Mouse (Mus musculus) hindbrain, embryonic 12.5 days (tissue): ENCODE results near the gene Cipc. TPM values are rescaled to one million over a fixed set of nuclear protein-coding genes. Genes with fewer than 3 reads are reported as not detected.

Source experiments
- ATAC-seq: fragments of 200-750 bp; cut with Nextera tagmentation; 2 replicates; pipeline ENCODE4 v1.8.0; 2017; ENCODE audit warnings: moderate TSS enrichment; ENCODE audit not compliant: low FRiP score
- H3K27ac ChIP-seq: fragments of 300-500 bp; sonication (generic); 2 replicates; pipeline ENCODE4 v1.5.1; 2016; ENCODE audit warnings: mild to moderate bottlenecking
- H3K27me3 ChIP-seq: fragments of 300-500 bp; sonication (generic); 2 replicates; pipeline ENCODE4 v1.6.1; 2016; ENCODE audit warnings: mild to moderate bottlenecking
- H3K36me3 ChIP-seq: fragments of 300-500 bp; sonication (generic); 2 replicates; pipeline ENCODE4 v1.6.1; 2016; ENCODE audit warnings: mild to moderate bottlenecking
- H3K4me1 ChIP-seq: fragments of 300-500 bp; sonication (generic); 2 replicates; pipeline ENCODE4 v1.6.1; 2016
- H3K4me2 ChIP-seq: fragments of 300-500 bp; sonication (generic); replicated peaks from 2 replicates; pipeline ENCODE4 v1.6.1; 2016; ENCODE audit warnings: mild to moderate bottlenecking
- H3K4me3 ChIP-seq: fragments of 300-500 bp; sonication (generic); 2 replicates; pipeline ENCODE4 v1.5.1; 2016; ENCODE audit warnings: mild to moderate bottlenecking
- H3K9ac ChIP-seq: fragments of 300-500 bp; sonication (generic); 2 replicates; pipeline ENCODE4 v1.6.1; 2016; ENCODE audit warnings: mild to moderate bottlenecking, moderate library complexity
- H3K9me3 ChIP-seq: fragments of 300-500 bp; sonication (generic); replicated peaks from 2 replicates; pipeline ENCODE4 v1.6.1; 2016; ENCODE audit warnings: mild to moderate bottlenecking
- WGBS: fragments of 180-500 bp; shearing (Covaris S2); methylation state at CpG from one replicate; pipeline ENCODE4 v1.1.7; 2016; 5-methylcytosine and 5-hydroxymethylcytosine counted together
- polyA plus RNA-seq: library from polyadenylated mRNA; unstranded; fragments of >200 nt; fragmentation: Nextera tagmentation; extraction: Ambion mirVana; gene quantifications from 2 replicates; pipeline ENCODE4 v1.2.1, GENCODE M21; 2016

Gene Cipc
- 41.1 and 46.9 TPM in 2 replicates for polyA plus RNA-seq

GRCm38 (mm10) chr12:86946862-86947574 is at the start of gene Cipc:
TSS of gene Cipc (plus strand) at chr12:86947043.
- peak within 1 kb of the TSS; percentile 100 for H3K27ac ChIP-seq
- peak within 1 kb of the TSS; percentile 89 for H3K9ac ChIP-seq
- H3K4me1 ChIP-seq = peaks cover 39% of the 10 kb centered on the region
- no peaks in the 10 kb centered on the region for H3K27me3 ChIP-seq
- ATAC-seq = peak; percentile 98
- no peaks in the 10 kb centered on the region for H3K9me3 ChIP-seq
- H3K36me3 ChIP-seq = no peaks in the 10 kb centered on the region
- under 1% methylated on average over 64 of the region's 64 CpGs for WGBS
- peak within 1 kb of the TSS; percentile 94 for H3K4me2 ChIP-seq
- H3K4me3 ChIP-seq = peak within 1 kb of the TSS; percentile 68

- peak overlapping the region; percentile 44 for H3K9ac ChIP-seq
- H3K36me3 ChIP-seq = no peaks in the 10 kb centered on the region
- peak overlapping the region; percentile 3; the same call in 1 of the 2 replicates for H3K4me2 ChIP-seq
- no peak for ATAC-seq
- H3K9me3 ChIP-seq = no peaks in the 10 kb centered on the region
- H3K4me3 ChIP-seq = no peak overlapping the region
- 37% methylated on average over 7 of the region's 7 CpGs for WGBS
- H3K27me3 ChIP-seq = no peaks in the 10 kb centered on the region
- H3K27ac ChIP-seq = peak overlapping the region; percentile 99
- peaks cover 66% of the 10 kb centered on the region for H3K4me1 ChIP-seq
Measured at GRCm38 (mm10) chr12:86897769-86898273, 49.0 kb upstream of the Cipc start.

GRCm38 (mm10) chr12:86898448-86898847 is 48.4 kb upstream of the Cipc start:
- Histone ChIP-seq H3K36me3 (no peaks in the 10 kb centered on the region), H3K27me3 (no peaks in the 10 kb centered on the region), H3K4me1 (peaks cover 60% of the 10 kb centered on the region), H3K9me3 (no peaks in the 10 kb centered on the region), H3K27ac (peak overlapping the region; percentile 99), H3K4me2 (no peak overlapping the region; the same call in 1 of the 2 replicates), H3K9ac (0 out of 2 replicates have a peak overlapping the region, but pooled peaks have one; percentile 44), H3K4me3 (no peak overlapping the region)
- no peak for ATAC-seq
- WGBS = 55% methylated on average over 3 of the region's 3 CpGs

GRCm38 (mm10) chr12:86899461-86900179 is 47.2 kb upstream of the Cipc start:
- Histone ChIP-seq H3K27me3 (no peaks in the 10 kb centered on the region), H3K4me1 (peaks cover 53% of the 10 kb centered on the region), H3K9ac (no peak overlapping the region), H3K36me3 (no peaks in the 10 kb centered on the region), H3K4me2 (no peak overlapping the region), H3K9me3 (no peaks in the 10 kb centered on the region), H3K27ac (peak overlapping the region; percentile 30; the same call in 1 of the 2 replicates), H3K4me3 (no peak overlapping the region)
- ATAC-seq = no peak
- WGBS = 64% methylated on average over 11 of the region's 11 CpGs

GRCm38 (mm10) chr12:86903828-86904806 is 42.7 kb upstream of the Cipc start:
- no peak overlapping the region for H3K27ac ChIP-seq
- H3K9ac ChIP-seq = no peak overlapping the region
- peaks cover 6% of the 10 kb centered on the region for H3K27me3 ChIP-seq
- H3K4me2 ChIP-seq = no peak overlapping the region
- WGBS = 84% methylated on average over 11 of the region's 11 CpGs
- no peaks in the 10 kb centered on the region for H3K9me3 ChIP-seq
- H3K4me3 ChIP-seq = no peak overlapping the region
- H3K36me3 ChIP-seq = no peaks in the 10 kb centered on the region
- no peak for ATAC-seq
- H3K4me1 ChIP-seq = peaks cover 23% of the 10 kb centered on the region

- no peak overlapping the region for H3K27ac ChIP-seq
- no peak for ATAC-seq
Measured at GRCm38 (mm10) chr12:86905203-86905602, 41.6 kb upstream of the Cipc start.

GRCm38 (mm10) chr12:86905876-86906275 is 41.0 kb upstream of the Cipc start:
- WGBS = 69% methylated on average over 7 of the region's 7 CpGs
- Histone ChIP-seq H3K27ac (0 out of 2 replicates have a peak overlapping the region, but pooled peaks have one; percentile 12), H3K9ac (no peak overlapping the region), H3K4me1 (peaks cover 12% of the 10 kb centered on the region), H3K9me3 (no peaks in the 10 kb centered on the region), H3K36me3 (no peaks in the 10 kb centered on the region), H3K4me2 (no peak overlapping the region), H3K27me3 (peaks cover 9% of the 10 kb centered on the region), H3K4me3 (no peak overlapping the region)
- ATAC-seq = peak; percentile 37

More at GRCm38 (mm10) chr12:86905203-86905602, 41.6 kb upstream of the Cipc start:
- peaks cover 9% of the 10 kb centered on the region for H3K27me3 ChIP-seq
- H3K9ac ChIP-seq = no peak overlapping the region
- H3K4me3 ChIP-seq = no peak overlapping the region
- H3K4me1 ChIP-seq = peaks cover 12% of the 10 kb centered on the region
- H3K9me3 ChIP-seq = no peaks in the 10 kb centered on the region
- 13% methylated on average over 4 of the region's 4 CpGs for WGBS
- no peaks in the 10 kb centered on the region for H3K36me3 ChIP-seq
- H3K4me2 ChIP-seq = no peak overlapping the region

- H3K27ac ChIP-seq = no peak overlapping the region
- no peaks in the 10 kb centered on the region for H3K9me3 ChIP-seq
- no peak overlapping the region for H3K9ac ChIP-seq
- H3K27me3 ChIP-seq = peaks cover 9% of the 10 kb centered on the region
- no peak overlapping the region for H3K4me2 ChIP-seq
- 4% methylated on average over 15 of the region's 15 CpGs for WGBS
- peaks cover 14% of the 10 kb centered on the region for H3K4me1 ChIP-seq
- no peak overlapping the region for H3K4me3 ChIP-seq
- no peaks in the 10 kb centered on the region for H3K36me3 ChIP-seq
- ATAC-seq = peak; percentile 58
Measured at GRCm38 (mm10) chr12:86906395-86906794, 40.4 kb upstream of the Cipc start.

GRCm38 (mm10) chr12:86911482-86911931 is 35.3 kb upstream of the Cipc start:
- Histone ChIP-seq H3K9ac (0 out of 2 replicates have a peak overlapping the region, but pooled peaks have one; percentile 41), H3K4me2 (peak overlapping the region; percentile 30), H3K27ac (peak overlapping the region; percentile 90), H3K4me1 (peaks cover 24% of the 10 kb centered on the region), H3K9me3 (no peaks in the 10 kb centered on the region), H3K27me3 (peaks cover 29% of the 10 kb centered on the region), H3K4me3 (no peak overlapping the region), H3K36me3 (no peaks in the 10 kb centered on the region)
- ATAC-seq = peak; percentile 85
- 34% methylated on average over 10 of the region's 10 CpGs for WGBS

- H3K9ac ChIP-seq = peak overlapping the region; percentile 41; the same call in 1 of the 2 replicates
- H3K36me3 ChIP-seq = no peaks in the 10 kb centered on the region
- peak overlapping the region; percentile 90 for H3K27ac ChIP-seq
- WGBS = 10% methylated on average over 22 of the region's 22 CpGs
- no peak overlapping the region for H3K4me3 ChIP-seq
- H3K27me3 ChIP-seq = peaks cover 29% of the 10 kb centered on the region
- H3K4me2 ChIP-seq = peak overlapping the region; percentile 30
- no peak for ATAC-seq
- peaks cover 27% of the 10 kb centered on the region for H3K4me1 ChIP-seq
- no peaks in the 10 kb centered on the region for H3K9me3 ChIP-seq
Measured at GRCm38 (mm10) chr12:86912335-86913093, 34.3 kb upstream of the Cipc start.

GRCm38 (mm10) chr12:86914351-86914750 is 32.5 kb upstream of the Cipc start:
- no peak overlapping the region for H3K9ac ChIP-seq
- no peak for ATAC-seq
- H3K4me1 ChIP-seq = peaks cover 45% of the 10 kb centered on the region
- H3K9me3 ChIP-seq = no peaks in the 10 kb centered on the region
- no peaks in the 10 kb centered on the region for H3K36me3 ChIP-seq
- H3K27ac ChIP-seq = no peak overlapping the region
- H3K4me3 ChIP-seq = no peak overlapping the region
- peaks cover 22% of the 10 kb centered on the region for H3K27me3 ChIP-seq
- WGBS = 60% methylated on average over 2 of the region's 2 CpGs
- no peak overlapping the region for H3K4me2 ChIP-seq
